Mouse (Mus musculus) left cerebral cortex, adult 18-20 months (tissue): ENCODE data around the gene Ppp3ca. TPM values are rescaled to one million over a fixed set of nuclear protein-coding genes. Genes with fewer than 3 reads are reported as not detected.

Experiments used
- DNase-seq, 2 experiments: peaks; one replicate each; pipeline ENCODE4 v3.0.0; 2021 to 2022; ENCODE audit warnings: low spot score in 2 of 2, mixed read lengths in 1 of 2
- microRNA-seq, 2 experiments: library from miRNA; unstranded; fragments of <30 nt; microRNA quantifications; one replicate each; pipeline ENCODE4 v1.2.0; 2021
- total RNA-seq, 2 experiments: library from RNA; stranded (reverse); gene quantifications; 2 replicates each; pipeline ENCODE4 v1.2.3; 2021

Gene Ppp3ca
- total RNA-seq, 2 experiments from 2014 or later: 883 to 913 TPM

- no peak for DNase-seq
These were observed 311.1 kb downstream of the Ppp3ca start for GRCm38 (mm10) chr3:136980915-136981588.

GRCm38 (mm10) chr3:136981589-136981924 lies 311.6 kb downstream of the Ppp3ca start:
- DNase-seq: no peak

GRCm38 (mm10) chr3:136982021-136982420 lies 312.1 kb downstream of the Ppp3ca start:
- no peak for DNase-seq

- DNase-seq: no peak
These were observed 316.4 kb downstream of the Ppp3ca start for GRCm38 (mm10) chr3:136986096-136986881.

Small RNA genes lying within 50 kb of the gene (microRNA-seq; reads per million reads assigned to microRNA genes)
- gene Gm44327: 0 reads per million in 2 experiments
